Mouse (Mus musculus): ENCODE data around the gene Ptpn1.

The Ptpn1 gene

GRCm38 (mm10) chr2:167924011-167924410 lies 7.8 kb upstream of the Ptpn1 start:
- no peak for DNase-seq

GRCm38 (mm10) chr2:167924803-167925604 lies 6.9 kb upstream of the Ptpn1 start:
- DNase-seq = peak; percentile 92

DNA sequence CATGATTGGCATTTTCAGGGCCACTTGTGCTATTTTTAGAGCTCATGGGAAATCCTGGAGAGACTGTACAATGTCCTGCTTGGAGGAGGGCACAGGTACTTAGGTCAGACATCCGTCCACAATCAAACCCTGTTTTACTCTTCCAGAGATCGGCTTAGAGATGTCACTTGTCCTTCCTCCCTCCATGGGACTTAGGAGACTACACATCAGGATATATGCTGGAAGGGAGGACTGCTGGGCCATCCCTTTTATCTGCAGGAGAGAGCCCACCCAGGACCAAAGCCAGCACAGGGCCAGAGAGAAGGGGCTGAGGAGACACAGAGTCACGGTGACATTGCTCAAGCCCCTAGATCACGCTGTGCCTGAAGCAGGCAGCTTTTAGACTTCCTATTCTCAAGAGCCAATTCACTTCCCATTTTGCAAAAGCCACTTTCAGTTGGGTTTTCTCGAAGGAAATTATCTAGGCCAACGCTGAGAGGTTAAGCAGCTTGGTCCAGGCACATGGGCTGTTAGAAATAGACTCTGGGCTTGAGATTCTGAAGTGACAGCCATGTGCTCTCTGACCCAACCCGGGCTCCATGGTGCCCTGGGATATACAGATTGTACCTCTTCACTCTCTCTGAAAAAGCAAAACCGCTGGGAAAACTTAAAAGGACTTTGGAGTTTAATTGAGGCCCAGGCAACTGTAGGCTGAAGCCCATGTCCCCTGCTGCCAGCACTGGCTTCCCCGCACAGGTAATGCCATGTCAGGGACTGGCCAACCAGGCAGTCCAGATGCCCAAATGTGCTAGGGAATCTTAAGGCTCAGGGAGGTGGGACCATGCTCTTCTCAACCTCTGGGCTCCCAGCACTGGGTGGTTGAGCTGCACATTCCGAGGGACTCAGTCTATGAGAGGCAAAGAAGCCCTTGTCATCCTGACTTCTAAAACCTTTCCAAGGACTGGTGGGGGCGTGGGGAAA lies 5.7 kb upstream of the Ptpn1 start:
- DNase-seq = no peak

- DNase-seq = no peak
Measured at GRCm38 (mm10) chr2:167928002-167928526, 3.8 kb upstream of the Ptpn1 start.

DNA sequence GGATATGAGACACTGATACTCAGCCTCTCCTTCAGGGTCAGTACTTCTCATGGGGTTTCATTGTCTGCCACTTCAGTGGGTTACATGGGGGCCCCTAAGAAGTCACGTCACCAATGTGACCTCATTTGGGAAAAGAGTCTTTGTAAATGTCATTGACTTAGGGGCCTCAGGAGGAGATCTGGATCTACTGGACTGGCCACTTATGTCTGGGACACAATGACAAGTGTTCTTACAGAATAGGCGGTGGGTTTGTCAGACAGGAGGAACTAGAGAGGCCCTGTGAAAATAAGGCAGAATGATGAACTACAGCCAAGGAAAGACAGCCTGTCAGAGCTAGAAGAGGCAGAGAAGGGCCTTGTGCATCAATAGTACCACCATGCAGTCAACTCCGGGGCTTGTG lies 2.9 kb upstream of the Ptpn1 start:
- no peak for DNase-seq

DNA sequence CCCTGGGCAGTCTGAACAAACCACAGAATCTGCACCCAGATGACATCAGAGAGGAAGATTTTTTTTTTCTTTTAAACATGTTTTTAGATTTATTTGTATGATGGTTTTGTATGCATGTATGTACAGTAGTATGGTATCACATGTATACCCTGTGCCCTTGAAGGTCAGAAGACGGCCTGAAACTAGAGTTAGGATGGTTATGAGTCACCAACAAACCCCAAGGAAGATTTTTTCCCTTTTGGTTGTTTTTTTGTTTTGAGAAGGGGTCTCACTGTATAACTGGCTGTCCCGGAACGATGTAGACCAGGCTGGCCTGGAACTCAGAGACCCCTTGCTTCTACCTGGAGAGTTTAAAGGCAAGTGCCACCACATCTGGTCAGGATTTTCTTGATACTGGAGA lies 882 bp upstream of the Ptpn1 start:
- no peak for DNase-seq

DNA sequence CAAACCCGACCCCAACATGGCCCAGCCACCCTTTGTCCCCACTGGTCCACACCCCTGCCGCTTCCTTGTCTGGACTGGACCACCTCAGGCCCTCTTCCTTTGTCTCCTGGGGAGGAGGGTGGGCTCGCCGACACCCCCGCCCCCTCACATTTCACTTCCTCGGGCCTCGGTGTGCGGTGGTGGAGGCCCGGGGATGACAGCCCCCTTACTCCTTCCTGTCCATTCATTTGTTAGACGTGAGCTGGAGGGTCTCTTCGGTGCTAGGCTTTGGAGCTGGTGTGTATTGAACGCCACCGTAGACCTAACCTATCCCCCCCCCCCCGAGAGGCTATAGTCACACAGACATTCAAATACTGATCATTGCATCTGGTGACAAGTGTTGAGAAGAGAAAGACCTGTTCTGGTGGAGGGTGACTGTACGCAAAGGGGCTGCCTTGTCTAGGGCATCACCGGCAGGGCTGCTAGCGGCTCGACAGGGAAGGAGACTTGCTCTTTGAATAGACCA lies 922 bp downstream of the Ptpn1 start:
- no peak for DNase-seq

- no peak for DNase-seq
Measured at GRCm38 (mm10) chr2:167933397-167933796, 1.5 kb downstream of the Ptpn1 start.

DNA sequence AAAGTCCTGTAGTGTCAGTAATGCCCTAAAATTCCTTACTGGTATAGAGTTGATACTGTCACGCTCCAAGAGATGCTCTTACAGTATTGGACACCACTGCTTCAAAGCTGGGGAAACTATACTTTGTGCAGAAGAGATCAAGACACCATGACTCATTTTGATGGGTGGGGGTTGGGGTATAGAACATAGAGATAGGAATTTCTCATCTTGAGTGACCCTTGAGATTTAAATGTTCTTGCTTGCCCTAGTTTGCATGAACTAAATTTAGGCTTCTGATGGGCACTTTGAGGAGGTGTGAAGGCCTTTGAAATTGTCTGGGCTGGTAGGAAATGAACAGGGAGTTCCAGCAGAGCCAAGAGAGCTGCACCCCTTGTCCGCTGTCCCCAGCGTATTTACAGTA lies 4.1 kb downstream of the Ptpn1 start:
- no peak for DNase-seq

DNA sequence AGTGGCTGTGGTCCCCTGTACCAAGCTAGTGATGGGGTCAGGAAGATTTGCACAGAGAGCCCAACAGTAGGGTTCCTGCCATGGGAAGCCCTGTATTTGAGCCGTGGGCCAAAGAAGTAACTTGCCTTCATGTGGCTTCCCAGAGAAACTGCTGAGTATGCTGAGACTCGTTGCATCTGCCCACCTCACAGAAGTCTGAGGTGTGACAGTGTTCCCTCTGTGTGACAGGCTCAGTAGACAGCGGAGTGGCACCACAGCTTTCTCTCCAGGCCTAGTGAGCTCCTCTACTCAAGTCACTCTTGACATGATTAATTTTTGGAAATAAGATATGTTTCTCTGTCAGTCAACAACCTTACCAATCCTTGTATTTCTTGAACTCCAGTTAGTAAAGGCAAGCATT lies 6.9 kb downstream of the Ptpn1 start:
- no peak for DNase-seq

- DNase-seq = no peak
Measured at GRCm38 (mm10) chr2:167939204-167939603, 7.3 kb downstream of the Ptpn1 start.

- no peak for DNase-seq
Measured at GRCm38 (mm10) chr2:167939632-167940399, 8.0 kb downstream of the Ptpn1 start.

DNA sequence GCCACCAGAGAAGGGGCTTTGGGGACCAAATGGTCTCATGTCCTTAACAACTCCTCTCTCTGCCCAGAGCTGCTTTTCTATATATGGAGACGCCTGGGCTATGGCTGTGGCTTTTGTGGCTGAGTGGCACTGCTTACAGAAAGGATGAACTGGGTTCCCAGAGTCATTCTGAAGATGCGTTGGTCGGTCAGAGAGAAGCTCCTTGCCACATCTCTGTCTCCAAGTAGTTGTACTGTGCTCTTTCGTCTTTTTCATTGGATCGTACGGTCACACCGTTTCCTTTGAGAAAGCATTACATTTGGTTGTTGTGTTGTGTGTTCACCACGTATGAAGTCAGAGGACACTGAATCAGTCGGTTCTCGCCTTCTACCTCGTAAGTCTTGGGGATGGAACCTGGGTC lies 8.8 kb downstream of the Ptpn1 start:
- no peak for DNase-seq

GRCm38 (mm10) chr2:167941320-167941719 lies 9.5 kb downstream of the Ptpn1 start:
- no peak for DNase-seq

DNA sequence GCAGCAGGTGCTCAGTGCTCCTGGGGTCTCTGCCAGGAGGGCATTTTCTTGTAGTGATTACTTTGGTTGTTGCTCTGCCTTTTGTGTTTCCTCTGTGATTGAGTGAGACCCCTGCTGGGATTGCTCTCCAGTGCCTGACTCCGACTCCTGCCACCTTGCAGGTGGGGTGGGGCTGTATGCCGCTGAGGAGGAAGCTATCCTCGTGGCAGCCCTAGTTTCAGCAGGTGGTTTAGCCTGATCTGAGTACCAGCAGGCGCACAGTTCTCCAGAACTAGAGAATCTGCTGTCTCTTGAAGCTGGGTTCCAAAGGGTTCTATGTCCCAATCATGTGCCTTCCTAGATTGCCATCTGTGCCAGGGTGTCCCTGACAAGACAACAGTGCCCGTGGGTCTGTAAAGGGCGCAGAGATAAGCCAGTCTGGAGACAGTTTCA lies 9.9 kb downstream of the Ptpn1 start:
- DNase-seq = no peak

GRCm38 (mm10) chr2:167942199-167942925 lies 10.5 kb downstream of the Ptpn1 start:
- peak; percentile 83 for DNase-seq

DNA sequence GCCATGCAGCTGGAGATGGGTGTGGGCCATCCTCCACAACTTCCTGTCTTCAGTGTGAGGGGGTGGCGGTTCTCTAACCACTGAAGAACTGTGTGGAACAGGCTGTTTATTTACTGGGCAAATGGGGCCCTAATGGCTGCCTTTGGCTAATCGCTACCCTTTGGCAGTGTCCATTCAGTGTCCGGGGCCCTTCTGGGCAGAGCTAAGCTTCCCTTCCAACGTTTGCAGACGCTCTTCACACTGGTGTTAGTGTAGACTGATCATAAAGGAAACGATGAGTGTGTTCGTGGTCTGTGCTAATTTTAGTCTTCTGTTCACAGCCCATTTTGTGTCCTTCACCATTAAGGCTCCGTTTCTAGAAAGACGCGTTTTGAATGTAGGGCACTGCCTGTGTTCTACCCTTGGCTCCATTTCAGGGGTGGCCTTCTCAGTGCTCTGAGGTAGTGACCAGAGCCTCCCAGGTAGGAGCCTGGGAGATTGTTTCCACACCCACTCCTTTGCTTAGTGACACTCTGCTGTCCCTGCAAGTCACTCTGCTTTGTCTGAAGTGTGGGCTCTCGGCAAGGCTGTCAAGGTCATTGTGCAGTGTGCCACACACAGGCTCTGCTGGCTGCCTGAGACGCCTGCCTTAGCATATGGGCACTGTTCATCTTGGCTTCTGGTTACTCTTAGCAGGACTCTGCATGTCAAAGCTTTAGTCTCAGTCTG lies 11.2 kb downstream of the Ptpn1 start:
- peak; percentile 47 for DNase-seq

DNA sequence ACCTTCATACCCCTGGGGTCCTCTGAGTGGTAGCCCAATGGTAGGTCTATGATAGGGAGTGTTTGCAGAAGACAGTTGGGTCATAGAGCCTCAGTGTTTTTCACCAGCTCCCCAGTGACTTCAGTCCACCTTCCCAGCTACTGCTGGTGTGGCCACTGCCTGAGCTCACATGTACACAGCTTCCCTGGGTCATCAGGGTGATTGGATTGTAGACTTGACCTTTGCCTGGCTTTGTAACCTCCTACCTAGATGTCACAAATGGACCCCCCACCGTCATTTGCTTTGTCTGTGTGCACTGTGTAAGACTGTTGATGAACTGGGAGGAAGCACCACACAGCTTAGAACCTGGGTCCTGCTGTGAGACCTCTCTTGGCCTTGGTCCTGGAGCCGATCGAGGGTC lies 12.3 kb downstream of the Ptpn1 start:
- no peak for DNase-seq

DNA sequence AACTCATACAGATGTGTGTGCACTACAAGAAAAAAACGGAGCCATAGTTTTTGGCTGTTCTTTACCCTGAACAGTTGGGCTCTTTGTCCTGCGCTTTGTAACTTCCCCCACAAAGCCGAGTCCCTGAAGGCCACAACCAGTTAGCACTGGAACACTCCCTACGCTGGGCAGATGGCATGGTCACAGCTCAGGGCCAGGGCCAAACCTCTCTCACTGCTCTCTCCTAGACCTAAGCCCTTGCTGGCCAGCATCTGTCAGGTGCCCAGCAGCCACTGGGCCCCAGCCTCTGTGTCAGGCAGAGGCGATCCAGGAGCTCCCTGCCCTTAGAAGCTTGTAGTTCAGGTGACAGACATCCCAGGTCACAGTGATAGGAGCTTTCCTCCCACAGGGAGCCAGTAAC lies 13.6 kb downstream of the Ptpn1 start:
- DNase-seq = no peak

- no peak for DNase-seq
Measured at GRCm38 (mm10) chr2:167947251-167947650, 15.4 kb downstream of the Ptpn1 start.

DNA sequence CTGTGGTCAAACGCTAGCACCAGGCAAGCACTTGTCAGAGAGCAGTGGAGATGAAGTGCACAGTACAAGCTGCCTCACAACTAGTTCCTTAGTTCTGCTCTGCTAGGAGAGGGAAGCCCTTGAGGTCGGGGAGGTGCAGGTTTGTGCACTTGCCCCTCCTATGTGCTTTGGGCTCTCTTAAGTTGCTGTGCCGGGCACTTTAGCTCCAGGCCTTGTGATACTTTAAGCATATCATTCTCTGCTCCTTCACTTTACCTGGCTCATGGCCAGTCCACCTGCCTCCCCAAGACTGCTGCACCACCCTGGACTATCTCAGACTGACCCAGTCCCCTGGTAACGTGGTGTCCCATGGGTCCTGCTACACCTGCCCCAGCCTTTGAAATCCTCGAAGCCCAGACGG lies 16.2 kb downstream of the Ptpn1 start:
- no peak for DNase-seq
